Mouse (Mus musculus) heart, adult 2 months (tissue): ENCODE results near the gene Mark4. TPM values are rescaled to one million over a fixed set of nuclear protein-coding genes. Genes with fewer than 3 reads are reported as not detected.

Experiments
- DNase-seq, 2 experiments: peaks; one replicate each; pipeline ENCODE4 v3.0.0; 2021
- H3K27ac ChIP-seq: fragments of 200-600 bp; 2 replicates; pipeline ENCODE4 v1.8.1; 2022
- H3K27me3 ChIP-seq: fragments of 200-500 bp; 2 replicates; pipeline ENCODE4 v1.6.1; 2012; ENCODE audit warnings: mild to moderate bottlenecking, low read length, inconsistent platforms, mixed read lengths; ENCODE audit not compliant: control insufficient read depth, insufficient read depth
- H3K36me3 ChIP-seq: fragments of 200-500 bp; 2 replicates; pipeline ENCODE4 v1.6.1; 2012; ENCODE audit warnings: low read length, inconsistent platforms; ENCODE audit not compliant: control insufficient read depth, insufficient read depth
- H3K4me1 ChIP-seq: fragments of 200-500 bp; 2 replicates; pipeline ENCODE4 v1.6.1; 2011; ENCODE audit warnings: low read length; ENCODE audit not compliant: control insufficient read depth, insufficient read depth
- H3K4me3 ChIP-seq: fragments of 200-600 bp; 2 replicates; pipeline ENCODE4 v1.8.1; 2022
- H3K79me2 ChIP-seq: fragments of 200-500 bp; replicated peaks from 2 replicates; pipeline ENCODE4 v1.6.1; 2012; ENCODE audit warnings: mild to moderate bottlenecking, inconsistent platforms, low read length, moderate library complexity, mixed read lengths; ENCODE audit not compliant: control insufficient read depth, insufficient read depth
- H3K9ac ChIP-seq: fragments of 200-500 bp; 2 replicates; pipeline ENCODE4 v1.6.1; 2012; ENCODE audit warnings: low read depth, mild to moderate bottlenecking, control low read depth, inconsistent platforms, low read length, mixed read lengths
- CTCF ChIP-seq: fragments of 200-600 bp; IDR thresholded peaks from 2 replicates; pipeline ENCODE4 v1.8.1; 2022; ENCODE audit warnings: antibody characterized with exemption, mild to moderate bottlenecking, moderate library complexity
- EP300 ChIP-seq: fragments of 200-500 bp; IDR thresholded peaks from 2 replicates; pipeline ENCODE4 v1.6.1; 2011; ENCODE audit warnings: low read depth, low read length, control low read depth; ENCODE audit not compliant: insufficient read depth
- POLR2A ChIP-seq: fragments of 200-500 bp; IDR thresholded peaks from 2 replicates; pipeline ENCODE4 v1.6.1; 2011; ENCODE audit warnings: mild to moderate bottlenecking, low read depth, low read length, control low read depth; ENCODE audit not compliant: insufficient read depth
- WGBS: fragments of 180-500 bp; shearing (Covaris S2); methylation state at CpG from one replicate; pipeline ENCODE4 v1.1.7; 2018; 5-methylcytosine and 5-hydroxymethylcytosine counted together
- intact Hi-C: fragments of 180-260 bp; cut with DNase I; formaldehyde crosslinking; loops from one replicate; pipeline ENCODE4 v1.15.1; 2025
- polyA plus RNA-seq: library from polyadenylated mRNA; depleted of rRNA; stranded (reverse); fragments of >200 nt; gene quantifications from 2 replicates; pipeline ENCODE4 v1.2.3, GENCODE M21; 2012
- total RNA-seq, 2 experiments: library from RNA; stranded (reverse); gene quantifications; 2 replicates each; pipeline ENCODE4 v1.2.3; 2021

The Mark4 gene
- total and polyA plus RNA-seq, 3 experiments: 11.8 to 27.2 (median 22.4) TPM

DNA sequence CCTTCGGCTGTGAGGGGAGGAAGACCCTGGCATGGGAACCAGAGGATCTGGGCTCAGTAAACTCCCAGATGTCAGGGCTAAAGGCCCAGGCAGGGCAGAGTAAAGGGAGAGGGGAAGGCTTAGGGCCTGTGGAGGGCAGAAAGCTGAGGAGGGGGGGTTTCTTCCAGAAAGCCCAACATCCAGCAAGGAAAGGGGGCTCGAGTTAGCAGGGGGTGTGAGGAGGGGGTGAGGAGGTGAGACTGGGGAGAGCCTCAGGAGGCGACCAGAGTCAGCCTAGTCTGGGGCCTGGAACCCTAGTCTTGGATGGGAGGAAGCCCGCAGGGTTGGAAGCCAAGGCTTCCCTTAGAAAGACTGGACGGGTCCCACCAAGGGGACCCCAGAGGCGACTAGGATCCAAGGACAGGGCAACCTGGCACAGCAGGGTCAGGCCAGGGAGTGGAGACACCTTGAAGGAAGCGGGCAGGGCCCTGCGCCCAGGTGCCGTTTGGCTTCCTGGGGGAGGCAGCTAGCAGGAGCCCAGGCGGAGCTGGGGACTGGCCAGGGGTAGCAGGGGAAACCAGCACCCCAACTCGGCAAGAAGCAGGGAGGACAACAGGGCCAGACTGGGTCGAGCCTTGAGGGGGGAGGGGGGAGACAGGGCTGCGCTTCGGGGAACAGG, 1.1 kb downstream of the Mark4 start:
- DNase-seq: peak in 1 of 2 experiments; percentile 54
- intact Hi-C loops: loop anchor here (2.0 to 5.0 kb wide), 3 partner anchors 51 to 170 kb away; partner anchors contain the start of genes Bloc1s3, Ppp1r37, Relb and Trappc6a

DNA sequence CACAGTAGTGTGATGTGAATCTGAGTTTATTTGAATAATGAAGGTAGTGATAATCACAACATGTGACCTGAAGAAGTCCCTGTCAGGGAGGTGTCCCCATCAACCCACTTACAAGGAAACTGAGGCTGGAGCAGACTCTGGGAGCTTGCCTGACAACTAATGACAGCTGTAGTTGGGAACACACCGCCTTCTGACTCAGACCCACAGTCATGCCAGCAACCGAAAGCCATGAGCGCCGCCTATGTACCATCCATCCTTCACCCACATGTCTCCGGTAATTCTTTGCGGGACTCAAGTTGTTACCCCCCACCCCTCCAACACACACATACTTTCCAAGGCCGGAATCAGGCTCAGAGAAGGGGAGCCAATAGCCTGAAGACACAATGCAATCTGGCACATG, 2.0 kb downstream of the Mark4 start:
- TF ChIP-seq CTCF (no peak), POLR2A (no peak), EP300 (no peak)
- H3K27ac ChIP-seq: no peak overlapping the region
- no peaks in the 10 kb centered on the region for H3K27me3 ChIP-seq
- peaks cover 9% of the 10 kb centered on the region for H3K79me2 ChIP-seq
- H3K4me1 ChIP-seq: peaks cover 2% of the 10 kb centered on the region; the same call in 1 of the 2 replicates
- no peak overlapping the region for H3K9ac ChIP-seq
- intact Hi-C loops: loop anchor here (5.0 kb wide), 2 partner anchors 106 to 171 kb away; partner anchors contain the start of genes Ppp1r37 and Relb
- H3K4me3 ChIP-seq: no peak overlapping the region
- DNase-seq: no peak
- H3K36me3 ChIP-seq: no peaks in the 10 kb centered on the region; the same call in 1 of the 2 replicates
- WGBS: 90% methylated on average over 7 of the region's 7 CpGs

More for the DNA sequence above, 1.1 kb downstream of the Mark4 start:
- Histone ChIP-seq H3K79me2 (peaks cover 9% of the 10 kb centered on the region), H3K9ac (peak overlapping the region; percentile 90), H3K4me3 (peak overlapping the region; percentile 67), H3K36me3 (no peaks in the 10 kb centered on the region; the same call in 1 of the 2 replicates), H3K4me1 (peaks cover 2% of the 10 kb centered on the region; the same call in 1 of the 2 replicates), H3K27ac (peak overlapping the region; percentile 84), H3K27me3 (no peaks in the 10 kb centered on the region)
- WGBS: 5% methylated on average over 14 of the region's 14 CpGs
- no peak for TF ChIP-seq CTCF
- no peak for TF ChIP-seq POLR2A
- TF ChIP-seq EP300: no peak

DNA sequence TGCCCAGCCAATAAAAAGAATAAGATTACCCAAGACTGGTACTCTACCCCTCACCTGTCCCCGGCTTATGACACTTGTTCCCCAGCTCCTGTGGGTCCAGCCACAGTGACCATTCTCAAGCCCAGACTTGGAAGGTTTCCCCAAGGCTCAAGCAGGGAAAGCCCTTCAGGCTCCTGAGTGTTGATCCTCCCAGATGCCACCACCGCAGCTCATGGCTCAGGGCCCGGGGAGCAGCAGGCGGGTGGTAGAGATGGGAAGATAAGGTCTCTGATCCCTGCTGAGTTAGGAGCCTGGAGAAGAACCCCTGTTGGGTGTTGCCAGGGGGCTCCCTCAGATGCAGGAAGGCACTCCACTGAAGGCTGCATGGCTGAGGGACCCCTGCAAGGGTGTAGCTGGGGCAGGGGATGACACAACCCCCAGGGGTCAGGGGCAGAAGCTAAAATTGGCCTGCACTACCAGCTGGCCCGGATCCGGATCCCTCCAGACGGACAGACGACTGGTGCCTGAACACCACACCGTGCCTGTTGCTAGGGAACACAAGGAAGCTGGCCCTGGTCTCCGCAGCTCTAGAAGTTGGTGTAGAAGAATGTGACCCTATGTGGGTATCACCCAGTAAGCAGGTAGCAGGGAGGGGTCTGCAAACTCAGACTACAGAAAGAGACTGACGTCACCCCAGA, 2.7 kb downstream of the Mark4 start:
- peaks cover 9% of the 10 kb centered on the region for H3K79me2 ChIP-seq
- no peak overlapping the region for H3K9ac ChIP-seq
- no peak for TF ChIP-seq EP300
- TF ChIP-seq CTCF: no peak
- no peak for TF ChIP-seq POLR2A
- intact Hi-C loops: loop anchor here (5.0 kb wide), 2 partner anchors 106 to 171 kb away; partner anchors contain the start of genes Ppp1r37 and Relb
- no peaks in the 10 kb centered on the region for H3K27me3 ChIP-seq
- DNase-seq: no peak
- H3K4me3 ChIP-seq: no peak overlapping the region
- 36% methylated on average over 11 of the region's 11 CpGs for WGBS
- H3K4me1 ChIP-seq: peaks cover 2% of the 10 kb centered on the region; the same call in 1 of the 2 replicates
- H3K27ac ChIP-seq: no peak overlapping the region
- H3K36me3 ChIP-seq: no peaks in the 10 kb centered on the region; the same call in 1 of the 2 replicates

DNA sequence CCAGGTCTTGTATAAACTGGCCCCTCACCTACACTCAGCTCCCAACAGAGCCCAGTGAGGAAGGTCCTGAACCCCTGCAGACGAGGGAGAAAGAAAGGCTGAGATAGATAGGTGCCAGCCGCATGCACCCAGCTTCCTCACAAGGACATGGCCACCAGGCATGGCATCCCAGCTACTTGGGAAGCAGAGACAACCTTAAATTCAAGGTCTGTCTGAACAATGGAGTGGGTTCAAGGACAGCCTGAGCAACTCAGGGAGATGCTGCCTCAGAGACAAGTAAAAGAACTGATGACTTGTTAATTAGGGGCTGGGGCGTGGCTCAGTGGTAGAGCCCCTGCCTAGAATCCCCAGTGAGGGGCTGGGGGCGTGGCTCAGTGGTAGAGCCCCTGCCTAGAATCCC, 3.4 kb downstream of the Mark4 start:
- no peak for DNase-seq
- Histone ChIP-seq H3K27me3 (no peaks in the 10 kb centered on the region), H3K4me1 (peaks cover 2% of the 10 kb centered on the region; the same call in 1 of the 2 replicates), H3K27ac (no peak overlapping the region), H3K9ac (no peak overlapping the region), H3K4me3 (no peak overlapping the region), H3K36me3 (no peaks in the 10 kb centered on the region; the same call in 1 of the 2 replicates), H3K79me2 (peaks cover 9% of the 10 kb centered on the region)
- WGBS: 89% methylated on average over 4 of the region's 4 CpGs
- TF ChIP-seq CTCF (no peak), POLR2A (no peak), EP300 (no peak)
- intact Hi-C loops: loop anchor here (5.0 kb wide), 2 partner anchors 107 to 172 kb away; partner anchors contain the start of genes Ppp1r37 and Relb

DNA sequence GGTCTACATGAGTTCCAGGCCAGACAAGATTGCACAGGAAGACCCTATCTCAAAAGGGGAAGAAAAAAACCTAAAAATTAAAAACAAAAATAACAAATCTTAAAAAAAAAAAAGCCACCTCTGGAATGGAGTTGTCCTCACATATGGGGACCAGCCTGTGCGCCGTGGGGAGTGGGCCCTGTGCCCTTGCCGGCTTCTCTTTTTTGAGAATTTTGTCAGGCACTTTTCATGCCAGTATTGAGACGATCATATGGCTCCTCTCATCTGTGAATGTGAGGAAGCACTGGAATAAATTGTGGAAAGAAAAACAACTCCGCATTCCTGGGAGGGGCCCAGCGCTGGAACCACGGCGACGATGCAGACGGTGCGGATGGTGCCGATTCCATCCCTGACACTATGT, 9.5 kb downstream of the Mark4 start:
- no peaks in the 10 kb centered on the region for H3K36me3 ChIP-seq
- 67% methylated on average over 12 of the region's 12 CpGs for WGBS
- H3K27ac ChIP-seq: no peak overlapping the region
- no peak for TF ChIP-seq CTCF
- no peak for TF ChIP-seq POLR2A
- TF ChIP-seq EP300: no peak
- DNase-seq: no peak
- no peaks in the 10 kb centered on the region for H3K4me1 ChIP-seq
- peaks cover 4% of the 10 kb centered on the region; the same call in 1 of the 2 replicates for H3K79me2 ChIP-seq
- H3K4me3 ChIP-seq: no peak overlapping the region
- intact Hi-C loops: no loop called here
- no peak overlapping the region for H3K9ac ChIP-seq
- no peaks in the 10 kb centered on the region for H3K27me3 ChIP-seq

DNA sequence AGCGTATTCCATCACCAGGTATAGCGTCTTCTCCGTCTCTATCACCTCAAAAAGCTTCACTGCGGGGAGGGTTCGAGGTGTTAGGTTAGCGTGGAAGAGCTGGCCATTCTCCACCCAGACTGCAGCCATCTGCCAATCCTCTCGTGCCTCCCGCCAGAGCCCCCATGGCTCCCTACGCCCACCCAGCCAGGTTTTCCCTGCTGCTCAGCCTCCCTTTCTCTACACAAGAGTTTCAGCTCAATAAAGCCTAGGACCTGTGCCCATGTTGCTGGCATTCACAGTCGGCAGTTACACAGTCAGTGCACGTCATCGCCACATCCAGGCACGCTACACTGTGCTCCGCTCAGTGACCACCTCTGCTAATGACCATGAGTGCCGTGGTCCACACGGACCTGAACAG, 10.9 kb downstream of the Mark4 start:
- TF ChIP-seq EP300 (no peak), POLR2A (no peak), CTCF (no peak)
- H3K27ac ChIP-seq: no peak overlapping the region
- intact Hi-C loops: no loop called here
- no peak overlapping the region for H3K4me3 ChIP-seq
- no peaks in the 10 kb centered on the region for H3K79me2 ChIP-seq
- no peaks in the 10 kb centered on the region; the same call in 1 of the 2 replicates for H3K4me1 ChIP-seq
- no peak overlapping the region for H3K9ac ChIP-seq
- DNase-seq: no peak
- H3K27me3 ChIP-seq: no peaks in the 10 kb centered on the region
- H3K36me3 ChIP-seq: no peaks in the 10 kb centered on the region
- 90% methylated on average over 16 of the region's 16 CpGs for WGBS
